Mouse (Mus musculus) intestine, embryonic 14.5 days (tissue): ENCODE measurements around the gene Rbms1. TPM values are rescaled to one million over a fixed set of nuclear protein-coding genes. Genes with fewer than 3 reads are reported as not detected.

Experiments
- ATAC-seq: fragments of 200-750 bp; cut with Nextera tagmentation; replicated peaks from 2 replicates; pipeline ENCODE4 v1.8.0; 2017; ENCODE audit warnings: low read depth, moderate number of reproducible peaks, moderate TSS enrichment, moderate library complexity; ENCODE audit not compliant: low FRiP score, low TSS enrichment
- DNase-seq: peaks from one replicate; pipeline ENCODE4 v3.0.0-alpha.2; 2018; ENCODE audit warnings: low spot score
- H3K27ac ChIP-seq: fragments of 300-500 bp; sonication (generic); 2 replicates; pipeline ENCODE4 v1.5.1; 2014; ENCODE audit warnings: low read depth, mild to moderate bottlenecking, control low read depth
- H3K27me3 ChIP-seq: fragments of 300-500 bp; sonication (generic); replicated peaks from 2 replicates; pipeline ENCODE4 v1.6.1; 2014; ENCODE audit warnings: low read length, control low read depth; ENCODE audit not compliant: control insufficient read depth, insufficient read depth
- H3K36me3 ChIP-seq: fragments of 300-500 bp; sonication (generic); 2 replicates; pipeline ENCODE4 v1.6.1; 2014; ENCODE audit warnings: low read length, control low read depth; ENCODE audit not compliant: control insufficient read depth, insufficient read depth
- H3K4me1 ChIP-seq: fragments of 300-500 bp; sonication (generic); replicated peaks from 2 replicates; pipeline ENCODE4 v1.6.1; 2014; ENCODE audit warnings: low read length, control low read depth, mixed read lengths; ENCODE audit not compliant: control insufficient read depth, insufficient read depth
- H3K4me2 ChIP-seq: fragments of 300-500 bp; sonication (generic); 2 replicates; pipeline ENCODE4 v1.6.1; 2014; ENCODE audit warnings: low read length
- H3K4me3 ChIP-seq: fragments of 300-500 bp; sonication (generic); 2 replicates; pipeline ENCODE4 v1.5.1; 2014; ENCODE audit warnings: low read depth, low read length, control low read depth, mixed read lengths
- H3K9ac ChIP-seq: fragments of 300-500 bp; sonication (generic); 2 replicates; pipeline ENCODE4 v1.6.1; 2014; ENCODE audit warnings: mild to moderate bottlenecking, low read length
- H3K9me3 ChIP-seq: fragments of 300-500 bp; sonication (generic); 2 replicates; pipeline ENCODE4 v1.6.1; 2016; ENCODE audit warnings: low read length, control low read depth; ENCODE audit not compliant: control insufficient read depth
- WGBS: fragments of 180-500 bp; shearing (Covaris S2); extraction: QIAGEN DNeasy Blood & Tissue Kit; methylation state at CpG from one replicate; pipeline ENCODE4 v1.1.7; 2014; 5-methylcytosine and 5-hydroxymethylcytosine counted together
- polyA plus RNA-seq: library from polyadenylated mRNA; unstranded; fragments of >200 nt; fragmentation: Nextera tagmentation; extraction: Ambion mirVana; gene quantifications from 2 replicates; pipeline ENCODE4 v1.2.1, GENCODE M21; 2014

The Rbms1 gene
- polyA plus RNA-seq, 1 experiment from 2014 or later, result 101 TPM

- Histone ChIP-seq H3K4me1 (peaks cover 10% of the 10 kb centered on the region), H3K9ac (no peak overlapping the region), H3K27ac (no peak overlapping the region), H3K4me2 (no peak overlapping the region), H3K4me3 (no peak overlapping the region), H3K36me3 (no peaks in the 10 kb centered on the region; the same call in 1 of the 2 replicates), H3K9me3 (no peaks in the 10 kb centered on the region), H3K27me3 (no peaks in the 10 kb centered on the region)
- no peak for DNase-seq
- WGBS, result 46% methylated on average over 4 of the region's 4 CpGs
- ATAC-seq, result no peak
Measured at GRCm38 (mm10) chr2:60855006-60855405, 108.0 kb downstream of the Rbms1 start.

- Histone ChIP-seq H3K9ac (no peak overlapping the region), H3K27ac (no peak overlapping the region), H3K4me3 (no peak overlapping the region), H3K27me3 (no peaks in the 10 kb centered on the region), H3K4me1 (peaks cover 10% of the 10 kb centered on the region), H3K4me2 (no peak overlapping the region), H3K9me3 (no peaks in the 10 kb centered on the region), H3K36me3 (no peaks in the 10 kb centered on the region)
- no peak for ATAC-seq
- 62% methylated on average over 3 of the region's 3 CpGs for WGBS
- DNase-seq, result no peak
Measured at GRCm38 (mm10) chr2:60851898-60852297, 111.1 kb downstream of the Rbms1 start.

DNA sequence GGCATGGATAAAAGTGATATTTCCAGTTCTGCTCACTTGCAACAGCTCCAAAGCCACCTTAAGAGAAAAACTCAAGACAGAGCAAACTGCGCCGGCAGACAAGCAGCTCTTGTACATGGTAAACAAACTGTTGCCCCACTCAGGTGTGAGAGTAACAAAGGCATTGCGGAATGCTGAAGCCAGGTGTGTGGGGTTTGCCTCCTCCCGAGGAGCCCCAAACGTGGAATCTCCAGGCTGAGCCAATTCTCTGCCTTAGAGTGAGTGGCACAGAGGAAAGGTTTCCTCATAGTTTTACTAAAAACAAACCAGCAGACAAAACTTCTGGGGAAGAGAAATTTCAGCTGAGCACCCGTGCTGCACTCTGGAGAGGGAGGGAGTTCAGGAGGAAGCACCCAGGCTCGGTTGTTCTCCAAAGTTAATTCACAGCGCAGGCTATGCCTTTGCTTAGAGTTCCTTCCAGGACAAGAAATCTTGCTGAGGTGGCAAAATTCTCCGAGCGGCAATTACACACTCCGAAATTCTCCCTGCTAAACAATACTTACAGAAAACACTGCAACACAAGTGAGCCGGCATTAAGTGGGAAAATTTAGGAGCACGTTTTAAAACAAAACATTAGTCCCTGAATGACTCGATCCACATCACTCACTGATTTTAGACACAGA lies 111.8 kb downstream of the Rbms1 start:
- no peak overlapping the region for H3K27ac ChIP-seq
- H3K9me3 ChIP-seq, result no peaks in the 10 kb centered on the region
- DNase-seq, result no peak

DNA sequence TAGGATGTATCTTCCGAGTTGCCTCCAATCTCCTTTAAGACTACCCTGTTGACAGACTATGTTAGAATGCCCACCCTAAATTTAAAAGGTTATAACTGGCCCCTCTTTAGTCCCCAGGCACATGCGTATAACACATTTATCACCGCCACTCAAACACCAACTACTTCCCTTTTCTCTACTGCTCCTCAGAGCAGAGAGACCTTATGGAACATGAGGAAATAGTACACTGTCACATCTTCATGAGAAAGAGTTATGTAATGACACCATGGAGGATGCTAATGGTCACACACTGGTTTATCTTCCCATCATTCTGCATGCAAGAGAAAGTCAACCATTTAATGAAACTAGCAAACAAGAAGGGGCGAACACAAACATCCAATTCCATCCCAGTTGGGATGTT lies 114.5 kb downstream of the Rbms1 start:
- no peak overlapping the region for H3K9ac ChIP-seq
- H3K4me2 ChIP-seq, result no peak overlapping the region
- H3K27me3 ChIP-seq, result no peaks in the 10 kb centered on the region
- no peaks in the 10 kb centered on the region for H3K9me3 ChIP-seq
- H3K36me3 ChIP-seq, result no peaks in the 10 kb centered on the region
- 95% methylated on average over 4 of the region's 4 CpGs for WGBS
- H3K4me3 ChIP-seq, result no peak overlapping the region
- no peak overlapping the region for H3K27ac ChIP-seq
- ATAC-seq, result no peak
- H3K4me1 ChIP-seq, result peaks cover 14% of the 10 kb centered on the region
- DNase-seq, result no peak

More for the DNA sequence above, 111.8 kb downstream of the Rbms1 start:
- no peak overlapping the region for H3K4me3 ChIP-seq
- no peaks in the 10 kb centered on the region for H3K36me3 ChIP-seq
- no peak overlapping the region for H3K4me2 ChIP-seq
- H3K4me1 ChIP-seq, result peaks cover 10% of the 10 kb centered on the region
- no peak overlapping the region for H3K9ac ChIP-seq
- no peaks in the 10 kb centered on the region for H3K27me3 ChIP-seq
- ATAC-seq, result no peak
- 57% methylated on average over 14 of the region's 14 CpGs for WGBS

DNA sequence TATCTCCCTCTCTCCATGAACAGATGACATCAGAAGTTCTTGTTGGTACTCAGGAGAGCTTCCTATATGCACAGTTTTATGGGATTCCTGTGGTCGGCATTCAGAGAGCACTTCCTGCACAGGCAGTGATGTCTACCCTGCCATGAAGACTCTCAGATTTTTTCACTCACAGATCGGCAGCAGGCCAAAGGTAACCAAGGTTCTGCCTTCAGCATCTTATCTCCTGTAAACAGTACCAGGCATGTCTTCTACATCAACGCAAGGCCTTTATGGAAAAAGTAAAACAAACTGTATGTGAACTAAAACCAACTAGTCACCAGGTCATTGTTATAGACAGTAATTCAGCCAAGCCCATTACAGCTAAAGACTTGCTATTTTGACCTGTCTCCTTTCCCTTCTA lies 115.0 kb downstream of the Rbms1 start:
- Histone ChIP-seq H3K4me1 (peaks cover 16% of the 10 kb centered on the region), H3K27me3 (no peaks in the 10 kb centered on the region), H3K36me3 (no peaks in the 10 kb centered on the region), H3K27ac (no peak overlapping the region), H3K9me3 (no peaks in the 10 kb centered on the region), H3K9ac (no peak overlapping the region), H3K4me2 (no peak overlapping the region), H3K4me3 (no peak overlapping the region)
- ATAC-seq (no peak), DNase-seq (no peak)
- WGBS, result 78% methylated on average over 3 of the region's 3 CpGs

GRCm38 (mm10) chr2:60845316-60845894 lies 117.6 kb downstream of the Rbms1 start:
- DNase-seq (no peak), ATAC-seq (no peak)
- peaks cover 18% of the 10 kb centered on the region for H3K36me3 ChIP-seq
- H3K4me1 ChIP-seq, result peaks cover 9% of the 10 kb centered on the region; the same call in 1 of the 2 replicates
- 52% methylated on average over 5 of the region's 5 CpGs for WGBS
- H3K4me2 ChIP-seq, result no peak overlapping the region
- H3K4me3 ChIP-seq, result no peak overlapping the region
- H3K9ac ChIP-seq, result no peak overlapping the region
- no peak overlapping the region for H3K27ac ChIP-seq
- H3K9me3 ChIP-seq, result no peaks in the 10 kb centered on the region
- no peaks in the 10 kb centered on the region for H3K27me3 ChIP-seq

DNA sequence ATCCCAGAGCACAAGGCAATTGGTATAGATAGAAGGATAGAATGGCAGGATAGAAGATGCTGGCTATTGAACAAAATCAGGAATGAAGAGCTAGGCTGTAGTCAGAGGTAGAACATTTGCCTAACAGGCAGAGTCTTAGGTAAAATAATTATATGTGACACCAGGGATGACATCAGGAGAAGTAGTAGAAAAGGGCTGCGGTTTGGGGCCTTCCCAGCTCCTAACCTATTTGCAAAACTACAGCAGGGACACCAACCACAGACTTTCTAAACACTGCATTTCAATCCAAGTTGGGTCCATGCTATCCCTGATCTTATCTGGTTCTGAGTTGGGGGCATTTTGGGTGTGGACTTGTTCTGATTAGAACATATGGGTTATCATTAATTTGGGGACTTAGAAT lies 118.7 kb downstream of the Rbms1 start:
- 91% methylated on average over 1 of the region's 1 CpGs for WGBS
- Histone ChIP-seq H3K4me1 (peaks cover 9% of the 10 kb centered on the region; the same call in 1 of the 2 replicates), H3K9me3 (no peaks in the 10 kb centered on the region), H3K27ac (no peak overlapping the region), H3K4me2 (no peak overlapping the region), H3K36me3 (peaks cover 20% of the 10 kb centered on the region), H3K27me3 (no peaks in the 10 kb centered on the region), H3K9ac (no peak overlapping the region), H3K4me3 (no peak overlapping the region)
- ATAC-seq (no peak), DNase-seq (no peak)

DNA sequence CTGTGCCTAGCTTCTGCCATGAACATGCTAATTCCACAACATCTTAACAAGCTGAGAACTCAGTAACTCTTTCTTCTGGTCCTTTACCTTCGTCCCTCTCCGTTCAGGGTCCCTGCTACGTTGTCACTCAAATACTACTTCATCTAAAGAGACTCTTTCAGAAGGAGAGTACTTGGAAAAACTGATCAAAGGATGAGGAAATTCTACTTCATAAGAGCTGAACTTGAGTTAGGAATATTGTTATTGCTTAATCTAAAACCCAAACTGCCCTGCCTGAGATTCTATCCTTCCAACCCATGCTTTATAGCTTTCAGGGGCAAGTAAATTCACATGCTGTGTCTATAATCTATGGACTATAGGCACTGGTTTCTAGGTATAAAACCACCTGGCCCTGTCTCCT lies 119.4 kb downstream of the Rbms1 start:
- Histone ChIP-seq H3K9ac (no peak overlapping the region), H3K4me1 (peaks cover 9% of the 10 kb centered on the region; the same call in 1 of the 2 replicates), H3K4me3 (no peak overlapping the region), H3K4me2 (no peak overlapping the region), H3K27ac (no peak overlapping the region), H3K27me3 (no peaks in the 10 kb centered on the region), H3K36me3 (peaks cover 20% of the 10 kb centered on the region), H3K9me3 (no peaks in the 10 kb centered on the region)
- no peak for ATAC-seq
- 90% methylated on average over 3 of the region's 3 CpGs for WGBS
- no peak for DNase-seq

DNA sequence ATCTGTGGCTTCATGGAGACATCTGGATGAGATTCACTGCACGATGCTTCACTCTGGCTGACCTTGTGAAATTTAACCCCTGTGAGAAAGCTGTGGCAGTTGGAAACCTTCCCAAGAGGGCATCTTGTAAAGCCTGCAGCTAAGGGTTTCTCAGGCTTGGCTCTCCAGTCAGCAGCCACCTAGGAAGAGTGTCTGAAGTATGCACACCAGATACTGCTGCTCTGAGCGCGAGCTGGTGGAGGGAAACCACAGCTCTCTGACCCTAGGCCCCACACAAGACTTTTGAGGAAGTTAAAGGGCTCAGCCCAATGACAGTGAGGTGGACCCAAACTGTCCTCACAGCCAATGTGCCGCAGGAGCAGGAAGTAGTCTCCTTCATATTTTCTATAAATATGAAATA lies 120.0 kb downstream of the Rbms1 start:
- H3K4me1 ChIP-seq, result peaks cover 9% of the 10 kb centered on the region; the same call in 1 of the 2 replicates
- no peak overlapping the region for H3K27ac ChIP-seq
- 49% methylated on average over 4 of the region's 4 CpGs for WGBS
- H3K27me3 ChIP-seq, result no peaks in the 10 kb centered on the region
- peaks cover 20% of the 10 kb centered on the region for H3K36me3 ChIP-seq
- DNase-seq (no peak), ATAC-seq (no peak)
- no peak overlapping the region for H3K9ac ChIP-seq
- no peak overlapping the region for H3K4me3 ChIP-seq
- no peak overlapping the region for H3K4me2 ChIP-seq
- no peaks in the 10 kb centered on the region for H3K9me3 ChIP-seq
